Mouse (Mus musculus) lung, postnatal 10 days (tissue): ENCODE measurements at regions not wholly inside any gene's neighbourhood (a gene's known extent, or its start where the extent isn't known, plus 50 kb on each side); places are given as distances from the start of the nearest gene placed in this dataset.
A peak's percentile ranks its signal among the peaks of the same experiment; 100 is the strongest.

Experiments used
- DNase-seq: peaks from one replicate; pipeline ENCODE4 v3.0.0; 2021

- DNase-seq: peak; percentile 74
These were observed 54.2 kb upstream of the Rfpl4b start for GRCm38 (mm10) chr10:38875667-38876245.

GRCm38 (mm10) chr10:38879271-38879670 lies 57.7 kb upstream of the Rfpl4b start:
- no peak for DNase-seq

GRCm38 (mm10) chr10:38880642-38881187 lies 59.1 kb upstream of the Rfpl4b start:
- peak; percentile 11 for DNase-seq

GRCm38 (mm10) chr10:38882154-38882553 lies 60.6 kb upstream of the Rfpl4b start:
- peak; percentile 75 for DNase-seq

- peak; percentile 11 for DNase-seq
These were observed 62.4 kb upstream of the Rfpl4b start for GRCm38 (mm10) chr10:38883816-38884599.

GRCm38 (mm10) chr10:38884641-38885040 lies 63.1 kb upstream of the Rfpl4b start:
- DNase-seq: no peak

- DNase-seq: no peak
These were observed 64.9 kb upstream of the Rfpl4b start for GRCm38 (mm10) chr10:38886441-38886840.

- DNase-seq: no peak
These were observed 66.3 kb upstream of the Rfpl4b start for GRCm38 (mm10) chr10:38887896-38888295.

GRCm38 (mm10) chr10:38894706-38895105 lies 70.6 kb upstream of the Lama4 start:
- no peak for DNase-seq

GRCm38 (mm10) chr10:38895656-38896055 lies 69.7 kb upstream of the Lama4 start:
- DNase-seq: no peak

GRCm38 (mm10) chr10:38897573-38897972 lies 67.7 kb upstream of the Lama4 start:
- no peak for DNase-seq

- DNase-seq: no peak
These were observed 59.2 kb upstream of the Lama4 start for GRCm38 (mm10) chr10:38906121-38906520.

- DNase-seq: no peak
These were observed 57.5 kb upstream of the Lama4 start for GRCm38 (mm10) chr10:38907835-38908234.

- DNase-seq: peak; percentile 89
These were observed 57.0 kb upstream of the Lama4 start for GRCm38 (mm10) chr10:38908277-38908676.

- no peak for DNase-seq
These were observed 56.1 kb upstream of the Lama4 start for GRCm38 (mm10) chr10:38909152-38909732.

GRCm38 (mm10) chr10:38909843-38910242 lies 55.5 kb upstream of the Lama4 start:
- no peak for DNase-seq

GRCm38 (mm10) chr10:38913013-38913412 lies 52.3 kb upstream of the Lama4 start:
- no peak for DNase-seq
